ENCODE assay signal across 14 mouse cellular contexts in the genomic region with DNA sequence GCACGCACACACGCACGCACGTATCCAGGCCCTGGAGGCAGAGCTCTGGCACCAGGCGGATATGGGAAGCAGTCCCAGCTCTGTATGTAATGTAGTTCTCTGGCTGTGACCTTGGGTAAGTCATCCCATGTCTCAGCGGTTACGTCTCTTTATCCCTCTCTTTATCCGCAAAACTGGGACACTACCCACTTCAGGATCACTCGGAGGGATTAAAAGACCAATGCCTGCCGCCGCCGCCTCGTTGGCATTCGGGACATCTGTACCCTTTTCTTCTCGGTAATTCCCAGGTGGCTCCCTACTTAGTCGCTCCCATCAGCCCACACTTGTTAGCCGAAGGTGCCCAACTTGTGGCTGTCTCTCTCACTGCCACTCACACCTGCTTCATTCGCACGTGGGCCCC. TPM values are rescaled to one million over a fixed set of nuclear protein-coding genes. Genes with fewer than 3 reads are reported as not detected.
A peak's percentile ranks its signal among the peaks of the same experiment; 100 is the strongest.
DNase-seq lines count a peak whose midpoint lies in the region; ATAC-seq and TF ChIP-seq lines count a peak whose summit lies in the region.
"Had no signal": no experiment of that assay in that cellular context is flagged by ENCODE, and none has a peak within 500 bp of the region (broad histone marks: within the 10 kb centered on the region; RNA-seq: fewer than 3 reads in every experiment).

No protein-coding gene starts in this region.

- ATAC-seq in forebrain, embryonic 12.5 days (ENCODE audit: low FRiP score), result no peak
- no peak for ATAC-seq in forebrain, postnatal 0 days
- ATAC-seq in lung, embryonic 14.5 days (ENCODE audit: insufficient read depth), result no peak
- ATAC-seq in forebrain, embryonic 15.5 days (replicated peaks), result no peak
- ATAC-seq: inflammation-experienced regulatory T-cells, adult 6 months had no signal

- H3K36me3 ChIP-seq in forebrain, embryonic 12.5 days (replicated peaks), result peaks cover 10% of the 10 kb centered on the region
- H3K36me3 ChIP-seq in forebrain, postnatal 0 days (ENCODE audit: insufficient read depth), result no peaks in the 10 kb centered on the region
- H3K36me3 ChIP-seq in lung, embryonic 14.5 days (ENCODE audit: insufficient read depth), result peaks cover 47% of the 10 kb centered on the region
- H3K36me3 ChIP-seq in forebrain, embryonic 15.5 days, result 0 out of 2 replicates have a peak, but pooled peaks cover 6% of the 10 kb centered on the region

- peaks cover 26% of the 10 kb centered on the region for H3K27me3 ChIP-seq in forebrain, embryonic 12.5 days
- no peaks in the 10 kb centered on the region for H3K27me3 ChIP-seq in forebrain, postnatal 0 days (ENCODE audit: insufficient read depth, low read length)
- H3K27me3 ChIP-seq in lung, embryonic 14.5 days (ENCODE audit: insufficient read depth, low read length), result no peaks in the 10 kb centered on the region
- H3K27me3 ChIP-seq in forebrain, embryonic 15.5 days, result no peaks in the 10 kb centered on the region
- H3K27me3 ChIP-seq: neural tube, embryonic 12.5 days had no signal

- no peak overlapping the region for H3K4me3 ChIP-seq in forebrain, embryonic 12.5 days (replicated peaks)
- H3K4me3 ChIP-seq in forebrain, postnatal 0 days (ENCODE audit: low read depth, low read length), result no peak overlapping the region
- H3K4me3 ChIP-seq in lung, embryonic 14.5 days (ENCODE audit: low read depth, low read length), result no peak overlapping the region
- H3K4me3 ChIP-seq in forebrain, embryonic 15.5 days, result no peak overlapping the region
- H3K4me3 ChIP-seq: gastrocnemius, adult 2 months; neural tube, embryonic 12.5 days had no signal

- TF ChIP-seq CTCF in forebrain, postnatal 0 days (IDR thresholded peaks at IDR 0.05; ENCODE audit: low read depth), result no peak
- TF ChIP-seq CTCF in lung, embryonic 14.5 days (IDR thresholded peaks at IDR 0.05; ENCODE audit: low read depth), result no peak

- peak overlapping the region; percentile 42 for H3K27ac ChIP-seq in forebrain, embryonic 12.5 days
- H3K27ac ChIP-seq in forebrain, postnatal 0 days (ENCODE audit: low read depth, low read length), result no peak overlapping the region
- H3K27ac ChIP-seq in lung, embryonic 14.5 days (ENCODE audit: low read depth), result peak overlapping the region; percentile 80; the same call in 1 of the 2 replicates
- H3K27ac ChIP-seq in forebrain, embryonic 15.5 days (replicated peaks), result peak overlapping the region; percentile 89
- H3K27ac ChIP-seq: gastrocnemius, adult 2 months; neural tube, embryonic 12.5 days had no signal

- H3K9ac ChIP-seq in forebrain, embryonic 12.5 days, result no peak overlapping the region
- H3K9ac ChIP-seq in forebrain, postnatal 0 days, result no peak overlapping the region
- no peak overlapping the region for H3K9ac ChIP-seq in lung, embryonic 14.5 days
- no peak overlapping the region for H3K9ac ChIP-seq in forebrain, embryonic 15.5 days (replicated peaks)
- H3K9ac ChIP-seq: neural tube, embryonic 12.5 days had no signal

- peaks cover 52% of the 10 kb centered on the region for H3K4me1 ChIP-seq in forebrain, embryonic 12.5 days
- H3K4me1 ChIP-seq in forebrain, postnatal 0 days (ENCODE audit: insufficient read depth), result peaks cover 14% of the 10 kb centered on the region
- H3K4me1 ChIP-seq in lung, embryonic 14.5 days (ENCODE audit: insufficient read depth), result peaks cover 21% of the 10 kb centered on the region
- peaks cover 40% of the 10 kb centered on the region for H3K4me1 ChIP-seq in forebrain, embryonic 15.5 days

- no peak overlapping the region for H3K4me2 ChIP-seq in forebrain, embryonic 12.5 days
- H3K4me2 ChIP-seq in forebrain, postnatal 0 days (ENCODE audit: low read depth), result no peak overlapping the region
- H3K4me2 ChIP-seq in lung, embryonic 14.5 days, result no peak overlapping the region
- no peak overlapping the region for H3K4me2 ChIP-seq in forebrain, embryonic 15.5 days (replicated peaks)
- H3K4me2 ChIP-seq: neural tube, embryonic 12.5 days had no signal

- no peak for DNase-seq in forebrain, postnatal 0 days
- no peak for DNase-seq in lung, embryonic 14.5 days
- no peak for DNase-seq in lung, postnatal 25 days (ENCODE audit: low spot score)
- peak; percentile 78 for DNase-seq in retina, postnatal 1 day
- DNase-seq in left cerebral cortex, postnatal 36 days (ENCODE audit: low spot score in 2 of 2), result no peak
- DNase-seq in left cerebral cortex, postnatal 4 days, result no peak
- DNase-seq: adrenal gland, postnatal 14 days; gastrocnemius, adult 2 months; kidney, postnatal 14 days; right cerebral cortex, adult 18-20 months had no signal

- WGBS in forebrain, embryonic 12.5 days, result 34% methylated on average over 19 of the region's 19 CpGs
- 31% methylated on average over 19 of the region's 19 CpGs for WGBS in forebrain, postnatal 0 days
- 51% methylated on average over 19 of the region's 19 CpGs for WGBS in lung, embryonic 14.5 days
- 22% methylated on average over 19 of the region's 19 CpGs for WGBS in forebrain, embryonic 15.5 days

- intact Hi-C loops in left cerebral cortex, postnatal 36 days (cut with DNase I), result no loop called here
- intact Hi-C loops in left cerebral cortex, postnatal 4 days (cut with DNase I), result no loop called here

- H3K9me3 ChIP-seq in forebrain, embryonic 12.5 days, result no peaks in the 10 kb centered on the region
- no peaks in the 10 kb centered on the region for H3K9me3 ChIP-seq in forebrain, postnatal 0 days (ENCODE audit: low read length)
- no peaks in the 10 kb centered on the region for H3K9me3 ChIP-seq in lung, embryonic 14.5 days (ENCODE audit: low read depth, low read length)
- H3K9me3 ChIP-seq in forebrain, embryonic 15.5 days, result no peaks in the 10 kb centered on the region
- H3K9me3 ChIP-seq: neural tube, embryonic 12.5 days had no signal

RNA-seq across cellular contexts. Expression of a gene that starts 35.2 kb away (rescaled TPM):
- 22.6 and 24.3 TPM in 2 replicates for polyA plus RNA-seq in forebrain, embryonic 12.5 days (2016; fragmentation: Nextera tagmentation; extraction: Ambion mirVana)
- total RNA-seq in forebrain, postnatal 0 days (2014; rRNA removed), result 108 and 109 TPM in 2 replicates
- polyA plus RNA-seq in forebrain, postnatal 0 days (2015; fragmentation: Nextera tagmentation; extraction: Ambion mirVana), result 45.7 and 56.4 TPM in 2 replicates
- polyA plus RNA-seq in lung, embryonic 14.5 days (2014; fragmentation: Nextera tagmentation; extraction: Ambion mirVana), result 37.2 and 42.2 TPM in 2 replicates
- 33.2 and 37.3 TPM in 2 replicates for polyA plus RNA-seq in forebrain, embryonic 15.5 days (2015; fragmentation: Nextera tagmentation; extraction: Ambion mirVana)
- 10 to 100 TPM; 44.1 to 55.9 TPM for total RNA-seq in left cerebral cortex, postnatal 36 days (2021)
- total RNA-seq in left cerebral cortex, postnatal 4 days (2021), result 10 to 100 TPM; 78.3 to 89.0 TPM

RNA-seq across cellular contexts. Expression of a gene that starts 54.8 kb away (rescaled TPM):
- polyA plus RNA-seq in forebrain, embryonic 12.5 days (2016; fragmentation: Nextera tagmentation; extraction: Ambion mirVana), result 7.2 and 9.9 TPM in 2 replicates
- 9.5 and 17.5 TPM in 2 replicates for total RNA-seq in forebrain, postnatal 0 days (2014; rRNA removed)
- 0.99 and 1.3 TPM in 2 replicates for polyA plus RNA-seq in forebrain, postnatal 0 days (2015; fragmentation: Nextera tagmentation; extraction: Ambion mirVana)
- 38.8 and 43.6 TPM in 2 replicates for polyA plus RNA-seq in lung, embryonic 14.5 days (2014; fragmentation: Nextera tagmentation; extraction: Ambion mirVana)
- polyA plus RNA-seq in forebrain, embryonic 15.5 days (2015; fragmentation: Nextera tagmentation; extraction: Ambion mirVana), result 2.5 and 2.7 TPM in 2 replicates
- total RNA-seq in left cerebral cortex, postnatal 36 days (2021), result 1 to 10 TPM in 1 of 2 experiments, under 1 TPM in 1; 0.81 to 1.1 TPM
- 1 to 10 TPM; 2.5 to 3.7 TPM for total RNA-seq in left cerebral cortex, postnatal 4 days (2021)
- polyA plus RNA-seq: inflammation-experienced regulatory T-cells, adult 6 months had no signal
